Mouse (Mus musculus): ENCODE results near the gene Dctn2. TPM values are rescaled to one million over a fixed set of nuclear protein-coding genes. Genes with fewer than 3 reads are reported as not detected.

Dctn2 gene
- polyA plus RNA-seq, 1 experiment from 2014 or later: 183 TPM

DNA sequence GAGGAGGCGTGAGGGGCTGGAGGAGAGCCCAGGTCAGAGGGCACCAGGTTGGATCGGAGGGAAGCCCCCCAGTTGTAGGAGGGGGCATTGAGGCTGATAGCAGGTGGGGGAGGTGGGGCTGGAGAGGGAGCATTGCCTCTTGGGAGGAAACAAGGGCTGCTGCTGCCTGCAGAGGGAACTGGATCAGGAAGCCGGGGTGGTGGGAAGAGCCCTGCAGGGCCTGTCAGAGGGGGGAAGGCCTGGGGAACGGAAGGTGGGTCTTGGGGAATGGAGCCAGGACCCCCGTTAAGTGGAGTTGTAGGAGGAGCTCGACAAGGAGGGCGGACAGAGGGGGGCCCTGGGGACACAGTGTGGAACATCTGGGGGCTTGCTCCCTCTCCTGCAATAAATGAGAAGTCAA is 20.0 kb downstream of the Dctn2 start:
- peaks cover 45% of the 10 kb centered on the region for H3K36me3 ChIP-seq (ENCODE audit: control insufficient read depth, insufficient read depth, low read length)
- WGBS: 68% methylated on average over 7 of the region's 7 CpGs

GRCm38 (mm10) chr10:127286730-127287129 is 20.6 kb downstream of the Dctn2 start:
- no peak for ATAC-seq (ENCODE audit: low read depth)
- Histone ChIP-seq H3K27me3 (ENCODE audit: control insufficient read depth, insufficient read depth, low read depth, low read length) (no peaks in the 10 kb centered on the region), H3K4me3 (ENCODE audit: low read length) (no peak overlapping the region), H3K9ac (ENCODE audit: low read length) (no peak overlapping the region; the same call in 1 of the 2 replicates), H3K4me2 (ENCODE audit: low read depth, low read length) (no peak overlapping the region), H3K36me3 (ENCODE audit: control insufficient read depth, insufficient read depth, low read length) (peaks cover 39% of the 10 kb centered on the region), H3K27ac (ENCODE audit: low read length) (no peak overlapping the region), H3K9me3 (ENCODE audit: control insufficient read depth, low read length) (no peaks in the 10 kb centered on the region), H3K4me1 (replicated peaks; ENCODE audit: control insufficient read depth, insufficient read depth, low read length) (peaks cover 25% of the 10 kb centered on the region)
- WGBS: 48% methylated on average over 7 of the region's 7 CpGs

More for the DNA sequence above, 20.0 kb downstream of the Dctn2 start:
- Histone ChIP-seq H3K27ac (ENCODE audit: low read length) (no peak overlapping the region), H3K9me3 (ENCODE audit: control insufficient read depth, low read length) (no peaks in the 10 kb centered on the region), H3K27me3 (ENCODE audit: control insufficient read depth, insufficient read depth, low read depth, low read length) (no peaks in the 10 kb centered on the region), H3K4me1 (replicated peaks; ENCODE audit: control insufficient read depth, insufficient read depth, low read length) (peaks cover 20% of the 10 kb centered on the region), H3K4me2 (ENCODE audit: low read depth, low read length) (no peak overlapping the region), H3K9ac (ENCODE audit: low read length) (no peak overlapping the region), H3K4me3 (ENCODE audit: low read length) (no peak overlapping the region)
- ATAC-seq (ENCODE audit: low read depth): no peak

GRCm38 (mm10) chr10:127287271-127287935 is 21.2 kb downstream of the Dctn2 start:
- peak overlapping the region; percentile 91 for H3K4me2 ChIP-seq (ENCODE audit: low read depth, low read length)
- ATAC-seq (ENCODE audit: low read depth): no peak
- H3K9me3 ChIP-seq (ENCODE audit: control insufficient read depth, low read length): no peaks in the 10 kb centered on the region
- H3K4me1 ChIP-seq (replicated peaks; ENCODE audit: control insufficient read depth, insufficient read depth, low read length): peaks cover 31% of the 10 kb centered on the region
- peak overlapping the region; percentile 84 for H3K4me3 ChIP-seq (ENCODE audit: low read length)
- no peaks in the 10 kb centered on the region for H3K27me3 ChIP-seq (ENCODE audit: control insufficient read depth, insufficient read depth, low read depth, low read length)
- H3K9ac ChIP-seq (ENCODE audit: low read length): peak overlapping the region; percentile 86
- H3K36me3 ChIP-seq (ENCODE audit: control insufficient read depth, insufficient read depth, low read length): peaks cover 34% of the 10 kb centered on the region
- H3K27ac ChIP-seq (ENCODE audit: low read length): peak overlapping the region; percentile 100
- 63% methylated on average over 15 of the region's 15 CpGs for WGBS

GRCm38 (mm10) chr10:127287936-127288293 is 21.7 kb downstream of the Dctn2 start:
- Histone ChIP-seq H3K4me1 (replicated peaks; ENCODE audit: control insufficient read depth, insufficient read depth, low read length) (peaks cover 35% of the 10 kb centered on the region), H3K27ac (ENCODE audit: low read length) (peak overlapping the region; percentile 100), H3K4me3 (ENCODE audit: low read length) (peak overlapping the region; percentile 84), H3K36me3 (ENCODE audit: control insufficient read depth, insufficient read depth, low read length) (peaks cover 30% of the 10 kb centered on the region), H3K4me2 (ENCODE audit: low read depth, low read length) (peak overlapping the region; percentile 91), H3K9me3 (ENCODE audit: control insufficient read depth, low read length) (no peaks in the 10 kb centered on the region), H3K27me3 (ENCODE audit: control insufficient read depth, insufficient read depth, low read depth, low read length) (no peaks in the 10 kb centered on the region), H3K9ac (ENCODE audit: low read length) (peak overlapping the region; percentile 86)
- 0% methylated on average over 3 of the region's 3 CpGs for WGBS
- no peak for ATAC-seq (ENCODE audit: low read depth)

- Histone ChIP-seq H3K9me3 (ENCODE audit: control insufficient read depth, low read length) (no peaks in the 10 kb centered on the region), H3K4me3 (ENCODE audit: low read length) (peak overlapping the region; percentile 84), H3K36me3 (ENCODE audit: control insufficient read depth, insufficient read depth, low read length) (peaks cover 25% of the 10 kb centered on the region), H3K27ac (ENCODE audit: low read length) (peak overlapping the region; percentile 100), H3K9ac (ENCODE audit: low read length) (peak overlapping the region; percentile 86), H3K27me3 (ENCODE audit: control insufficient read depth, insufficient read depth, low read depth, low read length) (no peaks in the 10 kb centered on the region), H3K4me2 (ENCODE audit: low read depth, low read length) (peak overlapping the region; percentile 91), H3K4me1 (replicated peaks; ENCODE audit: control insufficient read depth, insufficient read depth, low read length) (peaks cover 36% of the 10 kb centered on the region)
- ATAC-seq (ENCODE audit: low read depth): peak; percentile 22
- 2% methylated on average over 16 of the region's 28 CpGs for WGBS
Observed at GRCm38 (mm10) chr10:127288328-127288799, 22.2 kb downstream of the Dctn2 start.

DNA sequence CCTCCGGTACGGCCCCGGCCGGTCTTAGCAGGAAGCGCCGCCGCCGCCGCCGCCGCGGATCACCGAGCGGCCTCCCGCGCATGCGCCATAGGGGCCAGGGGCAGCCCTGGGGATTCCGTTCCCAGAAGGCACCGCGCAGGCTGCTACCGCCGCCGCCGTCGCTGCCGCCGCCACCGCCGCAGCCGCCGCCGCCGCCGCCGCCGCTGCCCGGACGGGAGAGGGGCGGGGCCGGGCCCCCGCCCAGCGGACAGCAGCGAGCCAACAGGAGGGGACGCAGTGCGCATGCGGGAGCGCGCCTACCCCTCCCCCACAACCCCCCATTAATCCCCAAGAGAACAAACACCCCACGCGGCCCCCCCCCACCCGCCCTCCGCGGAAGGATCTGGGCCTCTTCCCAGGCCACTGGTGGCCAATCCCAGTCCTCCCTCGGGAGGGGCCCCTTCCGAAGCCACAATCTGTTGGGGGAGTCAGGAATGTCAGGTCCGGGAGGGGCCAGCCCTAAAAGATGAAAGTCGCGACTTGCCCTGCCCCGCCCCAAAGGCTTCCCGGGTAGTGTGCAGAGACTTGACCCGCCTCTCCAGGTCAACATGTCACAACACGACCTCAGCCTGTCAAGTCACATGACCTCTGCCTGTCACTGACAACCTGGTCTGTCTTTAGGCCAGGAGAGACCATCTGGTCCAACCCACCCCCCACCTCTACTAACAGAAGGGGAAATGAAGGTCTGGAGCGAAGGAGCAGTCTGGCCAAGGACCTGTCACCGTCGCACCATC is 22.8 kb downstream of the Dctn2 start, which contains the start of gene Mbd6:
TSS of gene Mbd6 (minus strand) at position 219 of the 773 bp plus-strand sequence.
- Histone ChIP-seq H3K4me1 (replicated peaks; ENCODE audit: control insufficient read depth, insufficient read depth, low read length) (peaks cover 38% of the 10 kb centered on the region), H3K9ac (ENCODE audit: low read length) (peak within 1 kb of the TSS; percentile 86), H3K4me2 (ENCODE audit: low read depth, low read length) (peak within 1 kb of the TSS; percentile 91), H3K27ac (ENCODE audit: low read length) (peak within 1 kb of the TSS; percentile 100), H3K9me3 (ENCODE audit: control insufficient read depth, low read length) (no peaks in the 10 kb centered on the region), H3K27me3 (ENCODE audit: control insufficient read depth, insufficient read depth, low read depth, low read length) (no peaks in the 10 kb centered on the region), H3K36me3 (ENCODE audit: control insufficient read depth, insufficient read depth, low read length) (peaks cover 23% of the 10 kb centered on the region), H3K4me3 (ENCODE audit: low read length) (peak within 1 kb of the TSS; percentile 84)
- ATAC-seq (ENCODE audit: low read depth): peak; percentile 34
- WGBS: under 1% methylated on average over 22 of the region's 65 CpGs

DNA sequence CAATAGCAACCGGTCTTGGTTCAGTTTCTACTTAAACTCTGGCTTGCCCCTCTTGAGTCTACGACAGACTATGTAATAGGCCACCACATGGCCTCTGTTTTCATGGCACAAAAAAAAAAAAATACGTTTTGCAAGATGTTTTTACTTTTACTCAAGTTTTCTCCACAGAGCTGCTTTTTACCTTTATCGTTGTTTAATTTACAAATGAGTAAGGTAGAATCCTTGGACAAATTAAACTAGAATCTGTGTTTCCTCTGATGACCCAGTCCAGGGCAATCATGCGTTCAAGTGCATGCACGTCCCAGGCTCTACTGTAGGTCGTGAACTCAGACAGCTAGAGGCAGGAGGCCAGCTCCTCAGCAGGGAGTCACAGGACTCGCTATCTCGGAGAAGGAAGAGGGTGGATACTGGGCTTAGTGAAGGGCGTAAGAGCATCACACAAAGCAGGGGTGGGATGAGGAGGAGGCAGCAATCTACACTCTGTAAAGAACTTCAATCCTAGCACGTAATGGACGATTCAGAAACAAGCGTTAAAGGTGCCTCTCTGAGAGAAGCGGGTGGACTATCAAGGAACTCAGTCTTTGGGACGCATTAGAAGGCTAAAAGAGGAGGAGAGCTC is 23.5 kb downstream of the Dctn2 start:
- H3K4me2 ChIP-seq (ENCODE audit: low read depth, low read length): peak overlapping the region; percentile 91
- H3K9ac ChIP-seq (ENCODE audit: low read length): peak overlapping the region; percentile 86

DNA sequence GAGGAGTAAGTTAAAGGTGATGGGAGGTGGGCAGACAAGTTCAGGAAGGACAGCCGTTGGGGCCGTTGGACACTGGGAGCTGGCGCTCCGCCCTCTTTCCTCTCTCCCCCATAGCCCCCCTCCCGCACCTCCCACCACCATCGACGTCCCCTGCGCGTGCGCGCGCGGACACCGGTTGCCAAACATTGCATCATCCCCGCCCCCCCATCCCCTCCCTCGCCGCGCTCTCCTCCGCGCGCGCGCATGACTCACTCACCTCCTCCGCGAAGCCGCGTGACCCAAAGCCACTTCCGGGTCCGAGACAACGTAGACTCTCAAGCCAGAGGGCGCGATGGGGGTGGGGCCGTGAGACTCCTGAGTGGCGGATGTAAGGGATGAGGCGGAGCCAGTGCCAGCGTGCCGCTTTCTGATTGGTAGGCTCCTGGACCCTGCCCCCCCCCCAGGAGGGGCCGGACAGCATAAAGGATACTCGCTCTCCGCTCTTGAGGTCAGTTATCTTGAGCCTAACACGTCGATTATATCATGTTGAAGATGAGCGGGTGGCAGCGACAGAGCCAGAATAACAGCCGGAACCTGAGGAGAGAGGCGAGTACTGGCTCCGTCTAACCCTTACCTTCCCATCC is 24.2 kb downstream of the Dctn2 start:
- Histone ChIP-seq H3K4me2 (ENCODE audit: low read depth, low read length) (peak overlapping the region; percentile 91), H3K36me3 (ENCODE audit: control insufficient read depth, insufficient read depth, low read length) (peaks cover 29% of the 10 kb centered on the region), H3K4me1 (replicated peaks; ENCODE audit: control insufficient read depth, insufficient read depth, low read length) (peaks cover 38% of the 10 kb centered on the region), H3K4me3 (ENCODE audit: low read length) (peak overlapping the region; percentile 84), H3K27ac (ENCODE audit: low read length) (peak overlapping the region; percentile 100), H3K27me3 (ENCODE audit: control insufficient read depth, insufficient read depth, low read depth, low read length) (no peaks in the 10 kb centered on the region), H3K9me3 (ENCODE audit: control insufficient read depth, low read length) (no peaks in the 10 kb centered on the region), H3K9ac (ENCODE audit: low read length) (peak overlapping the region; percentile 86)
- WGBS: 0% methylated on average over 41 of the region's 47 CpGs
- ATAC-seq (ENCODE audit: low read depth): peak; percentile 92

More for the DNA sequence above, 23.5 kb downstream of the Dctn2 start:
- Histone ChIP-seq H3K4me1 (replicated peaks; ENCODE audit: control insufficient read depth, insufficient read depth, low read length) (peaks cover 38% of the 10 kb centered on the region), H3K9me3 (ENCODE audit: control insufficient read depth, low read length) (no peaks in the 10 kb centered on the region), H3K27me3 (ENCODE audit: control insufficient read depth, insufficient read depth, low read depth, low read length) (no peaks in the 10 kb centered on the region), H3K36me3 (ENCODE audit: control insufficient read depth, insufficient read depth, low read length) (peaks cover 22% of the 10 kb centered on the region), H3K27ac (ENCODE audit: low read length) (peak overlapping the region; percentile 100), H3K4me3 (ENCODE audit: low read length) (peak overlapping the region; percentile 84)
- WGBS: 2% methylated on average over 15 of the region's 15 CpGs
- 0 out of 2 replicates have a peak, but pooled peaks have one; percentile 2 for ATAC-seq (ENCODE audit: low read depth)
